Mouse (Mus musculus): ENCODE results near the gene Cul5.

GRCm38 (mm10) chr9:53614286-53614685, 55.5 kb downstream of the Cul5 start:
- TF ChIP-seq CTCF (IDR thresholded peaks at IDR 0.05; ENCODE audit: extremely low read depth, insufficient read length, insufficient replicate concordance, low read depth, low read length) (no peak), POLR2A (IDR thresholded peaks at IDR 0.05; ENCODE audit: low read depth, low read length) (no peak)

Measured in small intestine, adult 2 months (tissue).